Mouse (Mus musculus) cerebellum, adult 11 months (tissue): ENCODE measurements around the gene Tob1.

Experiments
- DNase-seq: peaks from one replicate; pipeline ENCODE4 v3.0.0; 2022

Gene Tob1

DNA sequence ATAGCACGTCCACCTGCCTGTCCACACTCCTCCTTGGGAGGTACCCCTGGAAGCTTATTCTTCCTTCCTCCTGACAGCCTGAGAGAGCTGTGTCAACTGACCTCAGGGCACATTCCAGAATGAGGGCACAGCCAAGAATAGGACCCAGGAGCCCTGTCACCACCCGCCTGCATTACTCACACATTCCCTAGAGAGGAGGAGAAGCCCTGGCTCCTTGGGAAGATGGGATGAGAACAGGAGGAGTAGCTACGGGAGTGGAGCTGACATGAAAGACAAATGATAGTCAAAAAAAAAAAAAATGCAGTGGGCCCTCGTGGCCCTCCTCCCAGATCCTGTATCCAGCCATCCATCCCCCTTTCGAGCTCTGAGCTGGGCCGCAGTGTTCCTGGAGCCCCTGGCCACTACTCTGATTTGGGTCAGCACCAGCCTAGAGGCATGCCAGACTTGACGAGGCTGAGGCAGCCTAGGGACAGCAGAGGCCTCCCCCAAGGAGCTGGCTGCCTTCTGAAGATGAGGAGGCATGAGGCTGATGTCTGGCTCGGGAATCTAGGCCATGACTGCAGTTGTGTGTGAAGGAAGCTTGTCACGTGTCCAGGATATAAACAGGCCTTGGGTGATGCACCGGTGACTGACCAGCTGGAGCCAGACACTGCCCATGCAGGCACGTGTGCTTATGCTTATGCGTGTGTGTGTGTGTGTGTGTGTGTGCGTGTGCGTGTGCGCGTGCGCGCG, 20.7 kb downstream of the Tob1 start:
- no peak for DNase-seq

DNA sequence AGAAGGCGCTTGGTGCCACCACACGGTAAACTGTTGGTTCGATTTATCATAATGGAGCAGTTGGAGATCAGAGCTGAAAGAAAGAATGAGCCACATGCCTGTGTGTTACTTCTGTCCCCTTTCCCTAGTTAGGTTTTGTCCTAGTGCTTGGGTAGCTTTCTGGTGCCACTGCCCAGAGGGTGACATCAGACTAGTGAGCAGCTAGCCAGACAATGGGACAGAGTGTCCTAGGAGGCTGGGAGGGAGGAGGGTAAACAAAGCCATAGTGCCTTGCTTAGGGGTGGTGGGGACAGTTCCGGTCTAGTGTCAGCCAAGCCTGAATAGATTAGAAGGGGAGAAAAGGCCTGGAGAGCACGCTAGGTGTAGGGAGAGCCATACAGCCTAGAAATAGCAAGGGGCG, 22.2 kb downstream of the Tob1 start:
- DNase-seq = no peak

DNA sequence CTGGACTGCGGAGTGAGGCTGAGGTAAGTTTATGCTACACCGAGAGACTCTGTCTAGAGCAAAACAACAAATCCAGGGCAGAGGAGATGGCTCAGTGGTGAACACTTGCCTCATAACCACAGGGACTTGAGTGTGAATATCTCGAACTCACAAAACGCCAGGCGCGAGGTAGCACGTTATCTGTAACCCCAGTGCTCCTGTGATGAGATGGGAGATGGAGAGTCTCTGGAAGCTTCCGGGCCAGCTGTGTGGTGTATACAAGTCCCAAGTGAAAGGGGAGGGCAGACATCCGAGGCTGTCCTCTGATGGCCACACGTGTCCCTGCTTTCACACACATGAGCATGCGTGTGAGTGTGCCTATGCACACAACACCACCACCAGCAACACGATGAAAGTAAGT, 23.1 kb downstream of the Tob1 start:
- no peak for DNase-seq

DNA sequence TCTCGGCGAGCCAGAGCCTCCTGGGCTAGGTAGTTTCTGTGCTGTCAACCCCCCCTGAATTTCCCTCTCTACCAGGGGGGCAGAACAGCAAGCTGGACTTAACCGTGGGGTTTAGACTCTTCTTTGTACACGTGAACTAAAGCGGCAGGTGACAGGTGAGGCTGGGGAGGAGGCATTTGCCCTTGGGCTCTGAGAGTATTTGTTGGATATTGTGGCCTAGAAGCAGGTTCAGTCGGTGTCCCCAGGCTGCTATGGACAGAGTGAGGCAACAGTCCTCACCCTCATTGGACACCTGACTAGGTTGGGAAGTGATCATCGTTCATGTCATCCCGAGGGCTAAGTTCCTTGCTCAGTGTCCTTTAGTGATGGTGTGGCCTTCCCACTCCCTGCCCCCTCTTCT, 23.6 kb downstream of the Tob1 start:
- no peak for DNase-seq

DNA sequence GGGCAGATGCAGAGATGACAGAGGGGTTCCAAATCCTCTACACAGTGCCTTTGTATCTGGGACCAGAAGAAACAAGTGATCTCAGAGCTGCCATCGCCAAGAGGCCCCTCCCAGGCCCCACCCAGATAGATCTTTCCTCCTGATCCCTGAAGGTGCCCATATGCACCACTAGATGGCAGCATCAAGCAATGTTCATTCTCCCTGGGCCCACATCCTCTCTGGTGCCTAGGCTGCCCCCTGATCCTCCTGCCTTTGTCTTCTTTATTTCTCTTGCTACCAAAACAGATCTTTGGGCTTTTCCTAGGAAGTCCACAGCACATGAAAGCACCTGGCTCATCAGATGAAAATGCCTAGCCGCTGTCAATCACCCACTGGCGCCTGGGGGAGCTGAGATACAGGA, 24.8 kb downstream of the Tob1 start:
- peak; percentile 76 for DNase-seq

DNA sequence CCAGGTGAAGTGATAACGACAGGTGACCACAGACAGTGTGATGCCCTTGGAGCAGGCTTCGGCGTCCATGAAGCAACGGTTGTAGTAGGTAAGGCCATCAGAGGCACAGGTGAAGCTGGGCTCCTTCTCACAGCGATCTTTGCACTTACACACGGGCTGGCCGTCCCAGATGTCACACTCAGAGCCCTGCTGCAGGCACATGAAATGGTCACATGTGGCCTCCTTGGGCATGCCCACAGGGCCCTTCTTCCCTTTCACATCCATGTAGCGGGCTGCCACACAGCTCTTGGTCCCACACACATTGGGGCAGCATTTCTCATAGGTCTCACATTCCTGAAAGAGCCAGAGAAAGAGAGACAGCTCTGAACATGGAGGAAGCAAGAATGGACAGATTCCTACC, 27.5 kb downstream of the Tob1 start:
- DNase-seq = no peak

DNA sequence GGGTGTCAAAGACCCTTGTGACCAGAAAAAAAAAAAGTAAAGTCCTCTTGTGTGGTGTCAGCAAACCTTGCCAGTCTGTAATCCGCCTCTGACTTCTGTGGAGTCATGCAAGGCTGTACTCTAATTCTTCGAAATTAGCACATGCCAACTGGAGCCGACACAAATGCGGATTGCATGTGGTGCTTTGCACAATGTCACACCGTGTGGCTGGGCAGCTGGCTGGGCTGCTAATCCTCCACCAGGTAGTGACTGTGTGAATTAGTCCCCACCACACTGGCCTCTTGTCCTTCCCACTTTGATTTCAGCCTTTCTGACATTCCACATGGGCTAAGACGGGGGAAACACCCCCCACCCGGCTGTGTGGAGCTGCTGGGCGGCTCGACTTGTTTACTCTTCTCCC, 28.5 kb downstream of the Tob1 start:
- DNase-seq = no peak

DNA sequence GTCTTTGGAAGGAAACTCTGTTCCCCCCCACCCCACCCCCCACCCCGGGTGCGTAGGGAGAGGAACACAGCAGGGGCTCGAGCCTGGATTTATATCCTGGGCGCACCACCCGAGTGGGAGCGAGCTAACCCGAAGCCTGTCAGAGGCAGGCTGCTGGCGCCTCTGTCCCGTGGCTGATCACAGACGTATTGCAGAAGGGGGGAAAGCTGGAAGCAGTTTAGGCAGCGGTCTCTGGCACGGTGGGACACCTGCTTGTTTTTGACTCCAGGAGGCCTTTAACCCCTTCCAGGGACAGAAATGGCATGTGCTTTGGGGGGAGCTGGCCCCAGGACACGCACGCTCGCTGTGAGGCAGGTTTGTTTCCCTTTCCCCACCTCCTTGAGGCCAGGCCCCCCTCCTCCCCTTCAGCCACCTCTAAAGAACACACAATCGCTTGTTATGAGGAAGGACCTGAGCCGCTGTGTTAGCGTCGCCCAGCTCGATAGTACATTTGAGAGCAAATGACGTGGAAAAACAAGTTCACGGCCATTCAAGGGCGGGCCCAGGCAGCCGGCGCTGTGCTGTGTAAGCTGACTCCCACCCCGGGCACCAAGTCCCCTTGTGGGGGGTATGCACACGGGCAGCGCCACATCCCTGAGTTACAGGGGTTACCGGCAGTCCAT, 31.6 kb downstream of the Tob1 start:
- no peak for DNase-seq

DNA sequence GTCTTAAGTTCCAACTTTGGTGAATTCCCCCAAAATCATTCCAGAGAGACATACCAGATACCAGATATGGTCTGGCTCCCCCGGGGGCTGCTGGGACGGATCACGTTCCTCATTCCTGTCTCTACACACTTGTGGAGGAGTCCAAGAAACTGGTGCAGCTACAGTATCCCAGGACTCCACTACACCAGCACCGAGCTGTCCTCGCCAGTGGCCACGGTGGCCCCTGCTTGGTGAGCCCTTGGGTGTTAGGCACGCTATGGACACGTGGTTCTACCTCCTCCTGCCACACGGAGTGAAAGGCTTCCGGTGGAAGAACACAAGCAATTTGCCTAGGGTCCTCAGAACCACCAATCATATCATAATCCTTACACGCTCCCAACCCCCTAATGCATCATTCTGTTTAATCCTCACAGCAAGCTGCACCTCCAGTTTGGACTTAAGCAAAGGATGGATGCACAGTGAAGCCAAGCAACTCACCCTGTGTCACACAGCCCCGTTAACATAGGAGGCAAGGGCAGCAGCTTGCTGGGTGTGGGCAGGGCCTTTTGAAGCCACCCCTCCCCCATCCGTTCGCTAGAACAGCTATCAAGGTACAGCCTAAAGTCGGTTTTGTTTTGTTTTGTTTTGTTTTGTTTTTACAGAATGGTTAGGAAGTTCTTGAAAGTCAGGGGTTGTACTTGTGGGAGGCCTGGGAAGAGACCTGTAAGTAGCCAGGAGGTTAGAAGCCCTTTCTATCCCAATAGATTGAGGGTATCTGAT, 32.3 kb downstream of the Tob1 start:
- no peak for DNase-seq

DNA sequence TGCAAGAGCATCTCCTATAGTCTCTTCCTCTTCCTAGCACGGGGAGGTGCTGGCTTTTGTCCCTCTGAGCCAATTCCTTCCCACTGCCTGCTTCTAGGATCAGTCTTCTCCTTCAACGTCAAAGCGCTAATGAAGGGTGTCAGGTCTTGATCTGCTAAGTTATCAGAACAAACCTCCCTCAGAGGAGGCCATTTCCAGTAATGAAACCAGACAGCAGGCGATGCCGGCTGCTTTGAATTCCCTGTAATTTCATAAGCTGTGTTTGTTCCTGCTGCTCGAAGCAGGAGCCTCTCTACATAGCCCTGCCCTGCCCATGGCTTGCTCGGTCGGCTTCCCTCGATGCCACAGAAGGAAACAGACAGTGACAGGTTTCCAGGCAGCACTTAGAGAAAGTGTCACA, 33.1 kb downstream of the Tob1 start:
- DNase-seq = no peak

DNA sequence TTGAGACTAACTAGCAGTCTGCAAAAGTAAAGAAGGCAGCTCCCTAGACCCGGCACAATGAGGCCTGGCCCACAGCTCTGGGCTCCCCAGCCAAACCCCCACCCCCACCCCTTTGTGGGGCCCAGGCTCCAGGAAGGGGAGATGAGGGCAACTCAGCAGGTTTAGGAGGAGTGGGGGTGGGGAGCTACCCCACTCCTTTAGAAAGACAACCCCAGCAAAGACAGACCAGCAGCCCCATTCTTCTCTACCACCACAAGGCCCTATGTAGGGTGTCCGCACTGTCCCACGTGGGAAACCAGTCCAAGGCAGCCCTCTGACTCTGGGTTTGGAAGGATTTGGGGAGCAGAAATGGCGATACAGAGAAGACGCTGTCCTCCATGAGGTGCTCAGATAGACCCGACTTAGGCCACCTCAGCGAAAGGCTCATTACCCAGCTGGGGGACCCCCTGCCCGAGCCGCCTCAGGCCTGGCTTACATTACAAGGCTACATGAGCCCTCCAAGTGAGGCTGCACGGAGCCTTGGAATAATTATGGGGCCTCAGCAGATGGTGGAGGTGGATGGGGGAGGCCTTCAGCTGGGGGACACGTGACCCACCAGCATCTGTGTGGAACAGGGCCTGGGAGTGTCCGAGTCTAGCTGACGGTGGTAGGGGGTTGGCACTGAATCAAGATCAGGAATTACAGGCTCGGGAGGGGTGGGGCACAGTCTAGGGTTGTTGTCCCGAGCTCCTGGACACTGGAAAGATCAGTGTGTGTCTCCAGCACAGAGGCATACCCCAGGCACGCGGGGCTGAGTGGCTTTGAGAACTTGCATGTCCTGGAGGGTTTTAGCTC, 34.9 kb downstream of the Tob1 start, which contains the start of gene Wfikkn2:
TSS of gene Wfikkn2 (minus strand) at position 51 of the 834 bp plus-strand sequence.
- no peak for DNase-seq

DNA sequence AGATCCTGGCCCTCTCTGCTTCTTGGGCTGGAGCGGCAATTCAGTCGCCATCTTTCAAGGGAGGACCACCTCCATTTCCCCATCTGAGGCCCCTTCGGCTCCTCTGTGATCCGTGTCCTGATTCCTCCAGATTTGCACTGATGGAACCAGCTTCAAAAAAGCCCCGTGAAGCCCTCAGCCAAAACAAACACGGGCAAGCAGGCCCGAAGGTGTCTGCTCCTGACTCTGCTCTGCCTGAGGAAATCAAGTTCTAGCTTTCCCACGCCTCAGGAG, 35.5 kb downstream of the Tob1 start:
- DNase-seq = no peak

DNA sequence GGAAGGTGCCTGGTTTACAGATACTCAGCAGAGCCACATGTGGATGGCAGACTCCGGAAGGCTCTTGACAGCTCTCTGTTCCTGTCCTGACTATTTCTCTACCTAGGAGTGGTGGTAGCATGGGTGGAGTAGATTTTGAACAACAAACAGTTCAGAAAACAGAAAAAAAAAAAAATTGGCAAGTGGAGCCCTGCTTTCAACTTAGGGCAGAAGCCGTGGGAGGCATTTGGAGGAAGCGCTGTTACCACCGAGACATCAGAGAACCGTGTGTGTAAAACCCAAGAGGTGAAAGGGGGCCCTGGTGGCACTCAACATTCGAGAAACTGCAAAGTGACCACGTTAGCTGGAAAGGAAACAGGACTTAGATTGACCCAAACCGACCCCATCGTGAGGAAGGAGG, 41.9 kb downstream of the Tob1 start:
- no peak for DNase-seq

DNA sequence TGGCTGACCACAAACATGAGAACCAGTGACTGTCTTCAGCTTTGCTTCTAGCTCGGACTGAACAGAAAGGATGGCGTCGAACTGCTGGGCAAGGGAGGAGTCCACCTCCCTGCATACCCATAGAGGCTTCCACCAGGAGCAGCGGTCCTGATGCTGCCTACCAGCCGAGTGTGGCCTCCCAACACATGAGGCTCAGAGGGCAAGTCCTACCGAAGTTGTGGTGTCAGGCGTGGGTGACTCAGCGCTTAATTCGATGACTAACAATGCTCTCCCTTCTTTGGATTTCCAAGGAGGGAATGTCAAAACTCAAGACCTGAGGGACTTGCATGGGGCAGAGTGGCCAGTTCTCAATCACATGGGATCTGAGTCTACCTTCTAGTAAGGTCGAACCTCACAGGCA, 42.4 kb downstream of the Tob1 start:
- no peak for DNase-seq

DNA sequence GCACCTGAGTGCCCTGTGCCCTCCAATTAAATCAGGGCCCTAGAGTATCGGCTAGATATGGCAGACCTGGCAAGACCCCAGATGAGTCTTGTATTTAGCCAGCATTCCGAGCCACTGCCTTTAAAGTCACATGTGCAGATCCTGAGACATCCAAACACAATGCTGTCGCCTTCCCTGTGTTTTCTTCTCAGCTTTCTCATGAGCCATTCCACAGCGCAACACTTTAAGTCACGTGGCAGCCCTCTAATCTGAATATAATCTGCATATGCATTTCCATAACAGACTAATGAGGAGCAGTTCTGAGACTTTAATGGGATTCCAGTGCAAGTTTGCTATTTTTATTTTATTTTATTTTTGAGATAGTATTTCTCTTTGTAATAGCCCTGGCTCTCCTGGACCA, 44.5 kb downstream of the Tob1 start:
- no peak for DNase-seq

DNA sequence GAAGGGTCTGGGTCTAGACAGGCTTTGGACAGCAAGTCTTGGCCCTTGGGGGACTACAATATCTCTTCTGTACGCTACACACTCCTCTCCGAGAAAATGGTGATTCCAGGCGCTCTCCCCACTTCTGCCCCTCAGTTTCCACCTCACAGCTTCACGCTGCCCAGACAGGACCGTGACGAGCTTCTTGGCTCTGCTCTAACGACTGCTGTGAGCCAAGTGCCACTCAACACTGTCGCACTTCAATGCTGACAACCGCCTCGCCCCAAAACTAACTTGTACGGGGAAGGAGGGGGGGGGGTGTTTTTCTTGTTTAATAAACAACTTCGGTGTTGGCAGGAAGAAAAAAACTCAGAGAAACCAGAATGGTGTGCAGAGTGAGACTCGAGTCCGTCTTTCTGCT, 46.7 kb downstream of the Tob1 start:
- no peak for DNase-seq

DNA sequence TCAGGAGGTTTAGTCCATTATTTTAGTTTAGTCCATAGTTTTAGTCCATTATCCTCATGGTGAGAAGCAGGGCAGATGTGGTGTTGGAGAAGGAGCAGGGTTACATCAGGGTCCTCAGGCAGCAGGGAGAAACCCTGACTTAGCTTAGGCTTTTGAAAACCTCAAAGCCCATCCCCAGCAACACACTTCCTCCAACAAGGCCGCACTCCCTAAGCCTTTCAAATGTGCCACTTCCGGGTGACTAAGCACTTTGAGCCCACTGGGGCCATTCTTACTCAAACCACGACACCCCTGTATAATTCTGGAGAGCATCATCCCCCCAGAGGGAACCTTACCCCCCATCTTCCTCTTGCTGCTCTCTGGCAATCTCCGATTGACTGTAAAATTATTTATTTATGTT, 48.6 kb downstream of the Tob1 start:
- no peak for DNase-seq

DNA sequence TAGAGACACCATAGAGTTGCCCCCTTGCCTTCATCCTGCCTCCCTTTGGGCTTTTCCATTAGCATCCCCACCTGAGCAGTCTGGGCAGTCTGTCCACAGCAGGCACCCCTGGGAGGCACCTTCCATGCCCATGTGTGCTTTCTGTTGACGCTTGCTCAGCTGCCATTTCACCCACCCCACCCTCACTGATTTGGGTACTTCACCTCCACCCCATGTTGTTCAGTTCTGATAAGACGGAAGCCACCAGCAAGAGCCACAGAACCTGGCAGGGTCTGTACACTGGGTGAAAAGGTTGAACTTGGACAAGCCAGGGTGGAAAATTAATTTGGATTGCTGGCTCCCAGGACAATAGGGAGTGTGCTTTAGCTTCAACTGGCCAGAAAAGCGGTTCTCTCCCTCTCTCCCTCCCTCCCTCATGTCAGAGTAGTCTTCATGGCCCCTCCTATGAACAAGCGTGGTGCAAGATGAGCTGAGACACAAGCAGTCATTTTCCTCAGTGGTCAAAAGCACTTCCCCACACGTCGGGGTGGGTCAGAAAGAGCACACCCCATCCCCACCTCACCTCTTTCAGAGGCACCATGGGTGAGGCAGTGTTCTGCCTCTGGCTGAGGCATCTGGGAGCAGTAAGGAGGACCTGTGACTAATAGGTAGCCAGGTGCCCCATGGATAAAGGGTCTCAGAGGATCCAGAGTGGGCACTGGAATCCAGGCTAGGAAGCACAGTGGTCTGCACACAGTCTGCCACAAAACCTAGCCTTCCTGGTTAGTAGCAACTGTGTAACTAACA, 50.5 kb downstream of the Tob1 start:
- no peak for DNase-seq
